Mouse (Mus musculus): ENCODE measurements around the gene Mecr.

The Mecr gene

DNA sequence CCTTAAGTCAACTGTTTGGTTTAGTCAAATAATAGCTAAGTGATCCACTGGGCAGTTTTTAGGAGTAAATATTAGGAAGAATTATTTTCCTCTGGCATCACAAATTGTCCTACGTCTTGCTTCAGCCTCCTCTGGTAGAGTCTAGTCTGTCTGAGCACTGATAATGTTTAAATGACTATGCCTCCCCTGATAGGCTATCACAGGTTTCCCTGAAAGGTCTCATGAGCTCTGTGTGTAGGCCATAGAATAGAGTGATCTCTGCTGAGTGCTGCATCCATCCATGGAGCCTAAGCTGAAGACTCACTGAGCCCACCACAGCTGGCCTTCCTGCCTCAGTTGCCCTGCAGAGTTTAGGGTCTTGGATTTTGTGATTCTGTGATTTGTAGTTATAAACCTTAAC lies 45.3 kb downstream of the Mecr start:
- no peak for DNase-seq (ENCODE audit: extremely low spot score, low spot score)

DNA sequence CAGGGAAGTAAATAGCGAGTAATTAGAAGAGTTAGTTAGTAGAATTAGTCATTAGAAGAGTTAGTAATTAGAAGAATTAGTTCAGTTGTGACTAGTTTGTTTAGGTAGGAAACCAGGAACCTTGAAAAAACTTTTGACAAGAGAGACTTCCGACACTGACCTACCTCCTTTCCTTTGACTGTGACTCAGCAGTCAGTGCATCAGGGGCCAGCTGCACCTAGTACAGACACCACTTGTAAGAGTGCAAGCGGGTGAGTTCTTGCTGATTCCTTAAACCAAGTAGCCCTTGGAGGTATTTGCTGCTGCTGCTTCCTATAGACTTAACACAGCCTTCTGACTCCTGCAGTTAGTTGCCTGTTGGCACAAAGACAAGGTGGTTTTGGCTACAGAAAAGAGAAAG lies 47.4 kb downstream of the Mecr start:
- no peak for DNase-seq (ENCODE audit: extremely low spot score, low spot score)

DNA sequence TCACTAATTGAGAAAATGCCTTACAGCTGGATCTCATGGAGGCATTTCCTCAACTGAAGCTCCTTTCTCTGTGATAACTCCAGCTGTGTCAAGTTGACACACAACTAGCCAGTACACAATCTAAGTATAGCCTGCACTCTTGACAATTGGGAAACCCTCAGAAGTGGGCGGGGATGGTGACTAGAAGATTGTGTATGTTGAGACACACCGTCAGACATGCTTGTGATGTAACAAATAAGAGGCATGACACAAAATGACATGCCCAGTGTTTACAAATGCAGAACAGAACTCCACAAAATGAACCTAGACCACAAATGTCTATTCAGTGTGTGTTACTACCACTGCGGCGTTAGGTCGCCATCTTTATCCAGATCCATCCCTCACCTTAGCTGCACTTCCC lies 53.8 kb downstream of the Mecr start:
- DNase-seq (ENCODE audit: extremely low spot score, low spot score): no peak

DNA sequence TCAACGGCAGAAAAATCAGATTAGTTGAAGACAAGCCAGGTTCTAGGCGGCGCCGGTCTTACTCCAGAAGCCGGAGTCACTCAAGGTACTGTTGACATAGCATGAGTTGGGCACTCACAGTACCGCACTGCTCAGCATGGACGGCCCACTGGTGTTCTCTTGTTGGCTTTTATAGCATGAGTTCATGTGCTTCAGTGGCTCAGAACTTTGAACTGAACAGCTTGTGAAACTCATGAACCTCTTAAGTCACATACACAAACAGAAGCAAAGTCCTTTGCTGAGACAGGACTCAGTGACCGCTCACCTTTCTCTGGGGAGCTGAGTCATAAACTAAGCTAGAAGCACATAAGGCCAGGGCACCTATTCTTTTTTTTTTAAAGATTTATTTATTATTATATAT lies 54.5 kb downstream of the Mecr start:
- no peak for DNase-seq (ENCODE audit: extremely low spot score, low spot score)

DNA sequence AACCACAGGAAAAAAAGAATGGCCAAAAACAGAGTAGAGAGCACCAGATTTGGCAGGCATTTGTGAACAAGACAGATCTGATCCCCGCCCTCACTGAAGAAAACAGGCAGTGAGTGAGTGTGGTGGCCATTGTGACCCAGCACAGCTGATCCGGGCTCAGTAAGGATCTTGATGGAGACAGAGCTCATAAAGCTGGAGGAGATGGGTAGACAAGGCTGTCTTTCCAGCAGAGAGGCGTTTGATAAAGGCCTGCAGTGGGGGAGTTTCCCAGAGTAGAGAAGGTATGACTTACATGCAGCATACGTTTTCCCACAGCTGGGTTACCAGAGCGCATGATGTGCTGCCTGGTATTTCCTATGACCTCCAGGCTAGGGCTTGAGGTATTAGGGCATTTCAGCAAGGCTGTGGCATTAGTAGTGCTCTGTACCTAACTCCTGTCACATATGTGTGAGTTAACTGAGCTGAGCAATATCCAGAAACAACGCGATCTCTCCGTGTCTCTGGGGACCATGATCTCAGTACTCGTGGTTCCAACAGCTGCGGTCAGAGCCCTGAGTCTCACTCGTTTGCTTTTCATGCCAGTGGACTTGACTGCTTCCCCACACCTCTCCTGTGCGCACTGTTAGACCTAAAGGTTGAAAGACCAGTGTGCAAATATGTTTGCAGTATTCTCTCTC lies 55.4 kb downstream of the Mecr start:
- no peak for DNase-seq (ENCODE audit: extremely low spot score, low spot score)

DNA sequence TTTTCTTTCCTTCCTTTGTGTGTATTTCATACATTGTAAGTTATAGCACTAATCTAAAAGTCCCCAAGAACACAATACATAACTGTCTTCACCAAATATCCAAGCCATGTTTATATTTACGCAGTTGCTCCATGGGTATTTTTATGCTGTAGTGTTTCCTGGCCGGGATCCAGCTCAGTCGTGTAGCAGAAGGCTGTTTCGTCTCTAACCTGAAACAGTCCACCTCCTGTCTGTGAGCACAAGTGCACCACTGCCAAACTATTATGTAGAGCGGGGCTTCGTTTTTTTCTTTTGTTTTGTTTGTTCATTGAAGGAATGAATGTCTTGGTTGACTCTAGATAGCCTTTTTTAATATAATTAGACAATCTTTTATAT lies 55.9 kb downstream of the Mecr start:
- no peak for DNase-seq (ENCODE audit: extremely low spot score, low spot score)

DNA sequence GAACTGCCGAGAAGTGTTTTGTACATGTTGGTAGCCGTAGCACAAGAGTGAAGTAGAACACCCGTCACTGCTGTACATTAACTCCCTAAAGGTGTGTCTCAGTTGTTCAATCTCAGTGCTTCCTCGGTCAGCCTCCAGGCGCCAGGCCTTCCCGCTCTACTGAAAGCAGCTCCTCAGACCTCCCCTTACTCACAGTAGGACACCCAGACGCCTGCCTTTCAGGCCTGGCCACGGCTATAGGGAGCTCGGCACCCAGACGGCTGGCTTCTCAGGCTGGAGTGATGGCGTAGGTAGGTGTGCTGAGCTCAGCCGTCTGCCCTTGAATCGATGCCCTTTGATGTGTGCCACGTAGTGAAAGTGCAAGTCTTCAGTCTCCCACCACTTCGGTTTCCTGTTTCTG lies 57.8 kb downstream of the Mecr start:
- DNase-seq (ENCODE audit: extremely low spot score, low spot score): no peak

DNA sequence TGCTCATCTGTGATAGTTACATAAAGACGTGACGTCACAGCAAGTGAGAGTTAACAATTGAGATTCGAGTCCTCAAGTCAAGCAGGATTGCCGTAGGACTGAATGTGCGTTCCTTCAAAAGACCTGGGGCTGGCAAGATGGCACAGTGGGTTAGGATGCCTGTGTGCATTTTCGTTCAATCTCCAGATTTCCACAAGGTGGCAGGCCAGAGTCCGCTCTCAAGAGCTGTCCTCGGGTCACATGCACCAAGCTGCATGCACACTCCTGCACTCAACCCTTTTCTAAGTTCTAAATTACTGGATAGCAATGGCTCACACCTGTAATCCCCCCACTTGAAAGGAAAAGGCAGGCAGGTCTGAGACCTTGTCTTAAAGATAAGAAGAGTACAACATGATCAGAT lies 61.2 kb downstream of the Mecr start:
- peak; percentile 37 for DNase-seq (ENCODE audit: extremely low spot score, low spot score)

DNA sequence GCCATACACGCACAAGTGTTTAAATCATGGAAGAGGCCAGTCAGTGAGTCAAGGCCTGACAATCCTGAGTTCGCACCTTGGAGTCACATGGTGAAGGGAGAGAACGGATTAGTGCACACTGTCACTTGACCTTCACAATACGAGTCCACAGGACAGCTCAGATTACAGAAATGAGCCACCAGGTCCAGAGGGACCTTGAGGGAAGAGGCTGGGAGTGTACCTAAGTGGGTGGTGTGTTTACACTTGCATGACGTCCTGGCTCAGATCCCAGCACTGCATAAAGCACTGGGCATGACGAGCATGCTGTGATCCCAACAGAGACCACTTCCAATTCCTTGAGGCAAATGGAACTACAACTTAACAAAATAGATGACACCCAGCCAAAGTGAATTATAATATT lies 63.2 kb downstream of the Mecr start:
- no peak for DNase-seq (ENCODE audit: extremely low spot score, low spot score)

DNA sequence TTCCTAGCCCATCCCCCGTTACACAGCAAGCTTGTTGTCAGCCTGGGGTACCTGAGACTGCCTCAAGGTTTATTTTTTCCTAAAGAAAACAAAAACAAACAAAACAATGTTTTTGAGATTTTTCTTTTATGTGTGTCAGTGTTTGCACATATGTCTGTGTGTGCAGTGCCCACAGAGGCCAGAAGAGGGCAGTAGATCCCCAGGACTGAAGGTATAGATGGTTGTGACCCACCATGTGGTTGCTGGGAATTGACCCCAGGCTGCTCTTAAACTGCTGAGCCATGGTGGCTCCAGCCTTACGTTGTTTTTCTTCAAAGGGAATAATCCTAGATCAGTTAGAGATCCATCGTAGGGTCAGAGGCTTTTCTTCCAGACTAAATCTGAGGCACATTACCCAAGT lies 64.6 kb downstream of the Mecr start:
- DNase-seq (ENCODE audit: extremely low spot score, low spot score): no peak

DNA sequence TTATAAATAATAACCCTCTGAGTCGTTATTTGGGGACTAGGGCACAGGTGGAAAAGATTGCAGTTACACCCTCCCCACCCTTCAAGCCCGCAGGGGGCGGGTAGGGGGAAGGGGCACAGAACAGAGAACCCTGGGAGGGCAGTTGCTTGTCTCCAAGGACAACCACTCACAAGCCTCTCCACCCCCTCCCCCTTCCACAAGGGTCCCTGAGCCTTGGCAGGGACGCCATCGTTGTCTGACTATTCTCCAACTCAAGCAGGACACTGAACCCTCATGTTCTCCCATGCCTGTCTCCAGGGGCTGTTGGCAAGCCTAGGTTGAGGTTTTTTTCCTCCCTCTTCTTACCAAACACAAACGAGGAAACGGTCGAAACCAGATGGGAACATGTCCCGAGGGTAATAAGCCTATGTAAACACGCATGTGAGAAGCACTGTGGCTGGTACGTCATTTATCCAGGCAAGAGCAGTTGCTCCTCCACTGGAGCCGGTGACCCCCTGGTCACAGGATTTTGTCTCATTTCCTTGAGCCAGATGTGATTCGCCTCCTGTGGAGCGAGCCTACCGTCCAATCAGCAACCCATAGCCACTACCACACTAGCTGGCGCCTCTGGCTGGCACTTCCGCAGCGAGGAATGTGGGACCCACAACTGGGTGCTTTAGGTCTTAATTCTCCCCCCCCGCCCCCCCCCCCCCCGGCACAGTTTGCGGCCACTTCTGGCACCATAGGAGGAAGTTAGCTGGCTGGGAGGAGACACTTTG lies 67.1 kb downstream of the Mecr start:
- DNase-seq (ENCODE audit: extremely low spot score, low spot score): peak; percentile 44

DNA sequence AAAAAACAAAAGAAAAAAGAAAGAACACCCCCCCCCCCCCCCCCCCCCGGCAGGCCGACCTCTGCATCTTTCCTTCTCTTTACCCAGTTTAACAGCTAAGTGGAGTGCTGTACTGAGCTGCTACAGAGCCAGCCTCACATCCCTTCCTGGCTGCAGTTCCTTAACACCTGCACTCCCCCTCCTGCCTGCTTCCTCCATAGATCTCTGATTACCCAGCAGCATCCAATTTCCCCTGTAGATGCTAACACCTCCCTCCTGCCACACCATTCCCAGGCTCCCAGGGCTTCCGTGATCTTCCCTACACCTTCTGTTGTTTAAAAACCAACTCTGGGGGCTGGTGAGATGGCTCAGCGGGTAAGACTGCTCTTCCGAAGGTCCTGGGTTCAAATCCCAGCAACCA lies 68.3 kb downstream of the Mecr start:
- DNase-seq (ENCODE audit: extremely low spot score, low spot score): no peak

DNA sequence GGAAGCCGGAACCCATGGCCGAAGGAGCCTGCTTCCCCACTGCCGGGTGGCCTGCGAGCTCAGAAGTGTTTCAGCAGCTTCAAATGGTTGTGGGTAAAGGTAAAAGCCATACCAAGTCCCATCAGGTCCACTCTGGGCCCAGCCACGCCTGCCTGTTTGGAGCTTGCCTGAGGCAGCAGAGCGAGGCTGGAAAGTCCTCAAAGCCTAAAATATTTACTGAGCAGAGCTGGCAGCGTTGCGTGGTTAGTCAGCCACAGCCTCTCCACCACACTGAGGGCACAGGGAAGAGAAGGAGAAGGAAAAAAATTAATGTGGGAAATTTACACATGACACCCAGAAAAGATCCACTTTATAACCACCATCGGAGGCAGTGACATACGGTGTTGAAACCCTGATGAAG lies 70.3 kb downstream of the Mecr start:
- DNase-seq (ENCODE audit: extremely low spot score, low spot score): no peak

DNA sequence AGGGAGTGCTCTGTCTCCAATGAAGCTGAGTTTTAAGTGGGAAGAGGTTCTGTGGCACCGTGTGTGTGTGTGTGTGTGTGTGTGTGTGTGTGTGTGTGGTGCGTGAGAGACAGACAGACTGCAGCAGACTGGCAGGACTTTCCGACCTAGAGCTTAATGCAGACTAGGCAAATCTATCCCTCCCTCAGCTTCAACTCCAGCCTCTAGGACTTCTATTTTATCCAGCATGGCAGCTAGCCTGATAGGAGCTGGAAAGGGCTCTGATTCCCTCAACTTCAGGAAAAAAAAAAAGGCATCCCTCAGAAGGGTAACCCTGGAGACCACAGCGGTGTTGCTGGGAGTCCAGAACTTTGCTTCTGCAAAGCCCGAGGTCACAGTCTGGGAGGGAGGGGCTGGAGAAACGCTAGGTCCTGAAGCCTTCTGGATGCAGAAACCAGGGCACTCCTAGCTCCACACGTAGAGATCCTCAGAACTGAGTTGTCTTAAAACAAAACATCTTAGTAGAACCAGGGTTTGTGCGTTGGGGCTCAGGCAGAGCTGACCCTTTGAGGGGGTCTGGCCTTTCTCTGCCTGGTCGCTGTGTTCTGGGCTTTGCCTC lies 70.9 kb downstream of the Mecr start:
- peak; percentile 31 for DNase-seq (ENCODE audit: extremely low spot score, low spot score)

DNA sequence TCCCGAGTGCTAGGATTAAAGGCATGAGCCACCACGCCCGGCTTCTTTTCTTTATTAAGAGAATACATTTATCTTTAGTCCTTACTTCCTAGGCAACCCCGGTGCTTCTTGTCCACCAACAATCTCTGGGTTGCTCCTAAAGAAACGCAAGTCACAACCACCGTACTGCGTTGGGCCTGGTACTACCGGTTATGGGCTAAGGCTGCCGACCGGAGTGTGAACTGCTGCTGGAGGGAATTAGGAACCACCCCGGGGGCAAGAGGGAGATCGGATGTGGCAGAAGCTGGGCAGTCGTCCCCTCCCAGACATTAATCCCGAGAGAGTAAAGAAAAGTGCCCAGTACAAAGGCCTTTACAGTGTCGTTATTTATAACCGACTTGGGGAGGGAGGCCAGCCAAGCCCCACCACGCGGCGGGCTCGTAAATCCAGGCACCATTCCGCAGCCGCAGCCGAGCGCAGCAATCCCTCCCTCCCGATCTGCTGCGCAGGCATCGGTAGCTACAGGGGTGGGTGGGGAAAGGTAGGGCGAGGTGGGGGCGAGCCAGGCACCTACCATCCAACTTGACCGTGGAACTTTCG lies 71.7 kb downstream of the Mecr start:
- peak; percentile 67 for DNase-seq (ENCODE audit: extremely low spot score, low spot score)

DNA sequence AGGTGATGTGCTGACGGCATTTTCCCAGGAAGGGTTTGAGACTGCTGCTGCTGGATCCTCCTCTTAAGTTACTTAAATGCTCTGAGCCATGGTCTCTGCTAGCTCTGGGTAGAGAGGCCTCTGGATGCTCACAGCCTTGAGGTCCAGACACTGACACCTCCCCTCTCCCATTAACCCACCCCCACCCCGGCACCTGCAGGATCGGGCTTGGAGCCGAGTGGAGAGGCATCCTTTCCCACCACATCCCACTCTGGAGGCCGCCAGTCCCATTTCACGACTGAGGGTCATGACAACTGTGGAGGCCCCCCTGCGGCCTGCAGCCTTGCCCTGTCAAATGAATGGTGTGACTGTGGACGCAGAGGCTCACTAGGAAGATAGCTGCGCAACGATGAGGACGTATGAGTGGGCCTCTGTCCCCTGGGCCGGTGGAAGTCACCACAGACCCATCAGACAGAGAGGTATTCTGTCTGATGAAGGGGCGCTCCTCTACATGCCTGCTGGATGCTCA lies 72.6 kb downstream of the Mecr start:
- DNase-seq (ENCODE audit: extremely low spot score, low spot score): peak; percentile 35

DNA sequence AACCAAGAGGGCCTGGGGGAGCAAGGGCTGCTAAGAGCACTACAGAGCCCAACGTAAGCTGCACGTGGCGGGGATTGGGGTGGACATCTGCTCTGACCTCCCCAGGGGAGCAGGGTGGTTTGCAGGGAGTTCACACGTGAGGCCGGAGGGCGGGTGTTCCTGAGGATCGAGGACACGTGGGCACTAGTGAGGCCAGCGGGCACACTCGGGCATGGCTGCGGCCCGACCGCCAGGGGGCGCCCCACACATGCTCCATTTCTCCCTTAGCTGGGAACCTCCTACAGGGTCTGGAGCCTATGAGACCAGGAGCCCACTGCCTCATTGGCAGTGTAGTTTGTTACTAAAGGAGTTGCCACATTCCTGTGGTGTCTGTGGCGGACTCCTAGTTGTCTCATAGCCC lies 73.2 kb downstream of the Mecr start:
- peak; percentile 83 for DNase-seq (ENCODE audit: extremely low spot score, low spot score)

DNA sequence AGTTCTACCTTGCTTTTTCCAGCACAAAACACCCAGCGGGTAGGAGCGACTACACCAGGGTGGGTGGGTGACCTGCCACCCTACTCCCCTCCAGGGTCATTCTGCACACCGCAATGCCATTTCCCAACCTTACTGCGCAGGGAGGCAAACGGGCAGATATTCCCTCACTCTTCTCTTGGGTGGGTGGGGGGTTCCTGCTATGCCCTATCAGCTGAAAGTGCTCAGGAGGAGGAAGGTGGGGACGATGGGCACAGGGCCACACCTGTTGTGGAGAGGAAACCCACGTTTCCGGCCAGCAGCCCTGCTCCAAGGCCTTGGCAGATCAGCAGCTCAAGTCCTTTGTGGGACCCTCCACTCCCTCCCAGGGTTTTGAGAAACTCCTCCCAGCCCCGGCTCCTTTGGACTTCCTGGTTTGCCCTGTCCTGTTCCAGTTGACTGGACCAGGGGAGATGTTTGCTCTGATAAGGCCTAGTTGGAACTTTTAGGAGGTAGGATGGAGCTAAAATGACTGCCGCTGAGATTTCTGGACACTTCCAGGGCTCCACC lies 73.8 kb downstream of the Mecr start:
- DNase-seq (ENCODE audit: extremely low spot score, low spot score): no peak
